Mouse (Mus musculus): ENCODE measurements at regions not wholly inside any gene's neighbourhood (a gene's known extent, or its start where the extent isn't known, plus 50 kb on each side); places are given as distances from the start of the nearest gene placed in this dataset.
A peak's percentile ranks its signal among the peaks of the same experiment; 100 is the strongest.

DNA sequence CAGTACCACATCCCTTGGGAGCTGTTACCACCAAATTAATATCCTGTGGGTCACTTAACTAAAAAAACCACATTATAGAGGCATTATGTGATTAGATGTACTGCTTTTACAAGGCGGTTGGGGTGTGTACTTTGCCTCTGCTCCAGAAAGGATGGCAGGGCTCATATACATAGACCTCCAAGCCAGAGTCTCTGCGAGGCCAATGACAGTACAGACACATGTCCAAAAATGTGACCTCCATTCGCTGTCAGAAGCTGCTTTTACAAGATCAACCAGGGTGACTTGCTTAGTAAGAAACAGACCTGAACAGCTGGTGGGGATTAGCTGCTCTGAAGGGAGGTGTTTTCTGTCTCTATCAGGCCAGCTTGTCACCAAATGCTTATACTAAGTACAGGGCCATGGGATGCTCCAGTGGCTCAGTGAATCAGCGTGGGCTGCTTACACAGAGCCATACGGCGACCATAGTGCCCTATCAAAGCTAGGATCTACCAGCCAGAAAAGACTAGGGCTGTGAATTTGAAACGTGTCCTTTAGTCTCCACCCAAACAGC lies 433.0 kb upstream of the Atp11b start:
- no peak for DNase-seq

DNA sequence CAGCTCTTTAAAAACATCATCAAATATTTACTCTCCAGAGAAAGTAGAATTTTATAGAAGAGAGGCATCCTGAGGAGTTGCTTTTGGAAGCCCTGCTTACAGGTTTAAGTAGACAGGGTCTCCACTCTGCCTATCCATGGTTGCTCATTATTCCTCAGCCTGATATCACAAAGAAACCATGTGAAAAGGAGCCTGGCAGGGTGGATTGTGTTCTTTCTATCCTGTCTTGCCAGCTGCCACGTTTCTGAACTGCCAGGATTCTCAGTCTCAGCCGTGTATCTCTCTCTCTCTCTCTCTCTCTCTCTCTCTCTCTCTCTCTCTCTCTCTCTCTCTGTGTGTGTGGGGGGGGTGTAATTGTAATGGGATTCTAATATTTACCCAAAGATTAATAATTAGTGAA lies 431.9 kb upstream of the Atp11b start:
- no peak for DNase-seq

DNA sequence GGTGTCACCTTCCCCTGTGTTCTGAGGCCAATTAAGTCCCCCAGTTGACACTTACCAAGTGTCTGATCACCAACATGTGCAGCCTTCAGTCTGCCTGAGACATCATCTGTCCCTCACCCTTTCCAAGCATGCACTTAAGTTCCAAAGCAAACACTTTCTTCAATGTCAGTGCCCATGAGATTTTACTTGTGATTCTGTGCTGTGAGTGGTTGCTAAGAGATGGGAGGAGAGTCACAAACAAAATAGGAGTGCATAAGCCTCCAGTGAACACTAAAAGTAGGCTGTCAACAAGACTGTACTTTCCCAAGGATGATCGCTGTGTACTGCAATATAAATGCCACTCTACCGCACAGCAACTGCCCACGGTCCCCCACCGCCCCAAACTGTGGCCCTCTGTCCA lies 431.0 kb upstream of the Atp11b start:
- no peak for DNase-seq

DNA sequence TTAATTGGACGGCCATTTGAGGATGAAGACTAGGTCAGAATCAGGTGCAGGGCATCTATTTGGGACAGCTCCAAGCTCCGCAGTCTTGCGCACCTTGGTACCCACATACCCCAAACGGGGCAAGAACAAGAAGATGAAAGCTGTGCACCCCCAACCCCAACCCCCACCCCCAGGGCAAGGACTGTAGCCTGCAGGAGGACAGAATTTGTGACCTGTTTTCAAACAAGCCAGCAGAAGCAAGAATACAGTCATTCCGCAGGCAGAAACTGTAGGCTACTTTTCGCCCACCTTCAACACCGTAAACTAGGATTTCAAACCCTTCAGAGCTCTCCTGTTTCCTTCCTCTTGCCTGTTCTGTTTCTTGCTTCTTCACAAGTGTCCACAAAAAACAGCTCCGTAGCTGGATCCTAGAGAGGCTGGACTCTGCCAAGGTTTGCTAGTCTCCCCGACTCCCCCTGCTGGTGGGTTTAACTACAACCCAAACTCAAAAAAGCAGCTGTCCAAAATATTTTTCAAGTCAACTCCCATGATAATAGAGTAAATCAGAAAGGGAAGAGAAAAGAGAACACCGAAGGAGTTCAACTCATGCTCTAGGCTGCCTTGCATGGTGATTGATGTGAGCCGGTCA lies 430.3 kb upstream of the Atp11b start:
- peak; percentile 5 for DNase-seq

DNA sequence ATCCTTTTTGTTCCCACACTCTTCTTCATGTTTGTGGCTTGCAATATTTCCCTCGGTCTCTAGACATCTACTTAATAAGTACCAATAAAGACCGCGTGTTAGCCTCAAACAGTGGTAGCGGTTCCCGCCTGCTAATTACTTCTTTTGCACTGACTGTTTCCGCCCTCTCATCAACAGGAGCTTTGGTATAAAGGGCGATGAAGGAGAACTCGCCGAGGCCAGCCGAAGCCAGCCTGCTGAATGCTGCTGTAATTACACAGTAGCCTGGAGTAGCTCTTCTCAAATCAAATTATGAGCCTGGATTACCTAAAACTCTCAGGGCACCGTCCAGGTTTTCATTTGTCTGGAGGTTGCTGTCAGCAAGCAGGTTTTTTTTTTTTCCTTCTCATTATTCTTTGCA lies 429.7 kb upstream of the Atp11b start:
- DNase-seq = no peak

DNA sequence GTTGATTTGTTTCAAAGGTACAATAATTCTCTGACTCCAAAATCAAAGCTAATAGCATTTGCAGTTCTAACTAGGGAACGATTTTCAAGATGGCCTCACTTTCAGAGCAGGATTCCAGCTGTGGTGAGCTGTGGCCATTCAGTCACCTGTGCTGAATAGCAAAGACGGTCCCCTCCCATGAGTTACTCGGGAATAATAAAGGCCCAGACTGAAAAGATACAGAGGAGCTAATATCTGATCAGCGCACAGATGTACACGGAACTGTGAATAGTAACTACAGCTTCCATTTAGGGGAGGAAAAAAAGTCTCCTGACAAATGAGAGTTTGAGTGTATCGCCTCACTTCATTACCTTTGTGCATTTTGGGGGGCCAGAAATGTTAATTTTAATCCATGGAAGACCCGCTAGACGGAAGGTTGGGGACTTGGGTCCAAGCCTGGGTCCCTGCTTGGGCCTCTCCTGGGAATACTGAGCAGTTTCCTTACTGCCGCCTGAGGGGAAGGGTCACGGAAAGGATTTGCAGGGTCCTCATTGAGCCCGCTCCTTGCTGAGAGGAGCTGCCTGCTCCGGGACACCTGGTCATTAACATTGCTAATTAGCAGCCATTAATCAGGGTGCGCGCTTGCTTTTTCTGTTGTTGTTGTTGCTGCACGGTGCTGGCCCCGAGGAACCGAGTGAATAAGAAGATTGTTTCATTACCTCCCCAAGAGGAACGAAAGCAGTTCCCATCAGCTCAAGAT lies 421.2 kb upstream of the Atp11b start:
- no peak for DNase-seq

DNA sequence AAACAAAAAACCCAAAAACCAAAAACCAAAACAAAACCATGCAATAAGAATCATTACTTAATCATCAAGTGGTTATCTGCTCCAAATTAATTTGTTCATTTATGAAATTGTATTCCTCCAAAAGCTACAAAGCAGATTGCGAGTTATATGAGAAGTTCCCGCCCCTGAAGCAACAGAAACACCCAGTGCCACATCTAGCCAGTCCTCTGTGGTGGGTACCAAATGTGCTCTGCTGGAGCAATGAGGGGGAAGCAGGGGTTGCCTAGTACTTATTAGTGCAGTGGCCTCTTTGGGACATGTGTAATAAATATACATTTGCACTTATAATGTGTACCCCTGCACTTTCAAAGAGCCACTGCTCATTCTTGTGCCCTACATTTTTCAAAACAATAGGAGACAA lies 419.9 kb upstream of the Atp11b start:
- DNase-seq = no peak

DNA sequence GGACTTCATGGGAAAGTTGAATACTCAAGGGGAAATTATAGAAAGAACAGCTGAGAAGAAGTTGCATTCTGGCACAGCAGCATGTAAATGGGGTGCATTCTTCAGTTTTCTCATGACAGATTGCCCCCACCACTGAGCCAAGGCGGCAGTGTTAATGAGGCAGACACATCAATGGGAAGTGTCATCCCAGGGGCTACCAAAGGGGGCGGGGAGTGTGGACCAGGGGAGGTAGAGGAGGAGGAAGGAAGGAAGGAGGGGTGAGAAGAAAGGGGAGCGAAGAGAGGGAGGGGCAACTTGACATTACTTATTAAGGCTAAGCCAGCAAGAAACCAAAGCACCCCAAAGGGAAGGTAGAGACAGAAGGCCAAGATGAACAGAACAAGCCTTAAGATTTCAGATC lies 419.4 kb upstream of the Atp11b start:
- no peak for DNase-seq

DNA sequence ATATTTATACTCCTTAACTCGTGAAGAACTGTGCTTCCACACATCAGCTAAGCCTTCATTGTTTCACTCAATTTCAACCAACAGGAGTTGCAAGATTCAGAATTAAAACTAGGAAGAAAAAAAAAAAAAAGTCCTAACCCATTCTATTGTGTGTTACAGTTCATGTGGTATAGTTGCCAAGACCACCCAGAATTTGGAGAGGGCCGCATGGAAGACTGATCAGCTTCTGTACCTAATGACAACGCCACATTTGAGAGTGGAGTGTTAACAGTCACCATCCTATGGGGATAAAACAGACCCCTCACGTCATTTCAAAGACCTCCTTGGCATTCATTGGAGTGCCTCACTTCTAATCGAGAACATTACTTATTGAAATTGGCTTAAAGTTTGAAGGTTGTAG lies 418.1 kb upstream of the Atp11b start:
- DNase-seq = no peak

DNA sequence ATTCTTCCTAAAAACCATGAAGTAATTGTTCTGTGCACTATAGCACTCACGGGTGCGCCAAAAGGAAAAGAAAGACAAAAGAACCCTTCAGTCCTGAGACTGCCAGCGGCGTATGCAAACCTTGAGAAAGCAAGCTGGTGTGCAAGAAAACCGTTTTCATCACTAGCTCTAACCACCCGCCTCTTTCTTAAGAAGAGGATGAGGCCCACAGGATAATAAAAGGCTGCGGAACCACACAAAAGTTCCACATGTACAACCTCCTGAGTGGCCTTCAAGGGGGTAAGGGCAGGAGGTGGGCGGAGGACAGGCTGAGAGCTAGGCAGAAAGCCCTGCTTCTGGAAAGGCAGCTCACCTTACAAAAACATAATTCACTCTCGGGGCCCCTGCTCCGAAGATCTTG lies 413.4 kb upstream of the Atp11b start:
- DNase-seq = no peak

DNA sequence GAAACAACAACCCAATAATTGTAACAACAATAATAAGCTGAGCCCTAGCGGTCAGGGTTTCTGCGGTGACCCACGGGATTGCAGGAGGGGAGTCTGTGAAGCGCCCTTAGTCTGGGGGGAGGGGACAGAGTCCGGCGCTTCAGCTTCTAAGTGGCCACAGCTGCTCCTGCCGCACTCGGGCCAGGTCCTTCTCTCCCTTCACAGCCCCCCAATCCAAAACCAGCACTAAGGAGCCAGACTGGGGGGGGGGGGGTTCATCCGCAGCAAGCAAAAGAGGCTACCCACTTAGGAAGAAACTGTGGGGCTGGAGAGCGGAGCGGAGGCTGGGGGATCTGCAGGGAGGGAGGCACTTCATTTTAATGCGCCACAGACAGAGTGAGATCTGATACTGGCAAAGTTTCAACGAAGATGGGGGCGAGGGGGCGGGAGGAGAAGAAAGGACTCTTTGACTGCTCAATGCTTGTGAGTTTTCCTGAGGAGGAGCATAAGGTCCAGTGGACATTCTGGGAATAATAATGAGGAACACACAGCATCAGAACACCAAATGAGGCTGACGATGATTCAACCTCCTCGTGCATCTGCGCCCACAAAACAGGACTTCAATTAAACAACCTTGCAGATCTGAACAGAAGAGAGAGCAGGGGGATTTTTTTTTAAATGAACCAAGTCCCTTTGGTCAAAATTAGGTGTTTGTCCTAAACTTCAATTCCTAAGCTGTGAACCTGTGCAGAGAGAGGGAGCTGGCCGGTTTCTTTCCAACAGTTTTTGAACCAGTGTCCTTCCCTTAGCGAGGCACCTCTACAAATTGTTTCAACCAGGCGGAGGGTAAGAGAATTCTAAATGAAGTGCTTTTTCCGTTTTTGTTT lies 412.7 kb upstream of the Atp11b start:
- no peak for DNase-seq

DNA sequence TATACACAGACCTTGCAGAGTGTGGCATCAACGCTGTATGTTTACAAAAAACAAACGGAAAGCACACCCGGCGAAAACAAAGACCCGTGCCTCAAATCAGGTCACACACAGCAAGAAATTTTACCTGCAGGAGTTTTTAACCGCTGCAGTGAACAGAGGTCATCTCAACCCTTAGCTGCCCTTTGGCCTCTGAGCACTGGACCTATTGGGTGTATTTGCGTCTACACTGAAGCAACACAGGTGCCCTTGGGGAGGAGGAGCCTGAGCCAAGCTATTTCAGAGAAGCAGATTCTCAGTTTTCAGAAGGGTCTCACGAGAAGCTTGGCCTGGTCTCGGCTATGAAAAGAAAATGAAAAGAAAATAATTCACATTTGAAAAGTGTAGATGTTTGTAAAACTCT lies 412.1 kb upstream of the Atp11b start:
- DNase-seq = no peak

DNA sequence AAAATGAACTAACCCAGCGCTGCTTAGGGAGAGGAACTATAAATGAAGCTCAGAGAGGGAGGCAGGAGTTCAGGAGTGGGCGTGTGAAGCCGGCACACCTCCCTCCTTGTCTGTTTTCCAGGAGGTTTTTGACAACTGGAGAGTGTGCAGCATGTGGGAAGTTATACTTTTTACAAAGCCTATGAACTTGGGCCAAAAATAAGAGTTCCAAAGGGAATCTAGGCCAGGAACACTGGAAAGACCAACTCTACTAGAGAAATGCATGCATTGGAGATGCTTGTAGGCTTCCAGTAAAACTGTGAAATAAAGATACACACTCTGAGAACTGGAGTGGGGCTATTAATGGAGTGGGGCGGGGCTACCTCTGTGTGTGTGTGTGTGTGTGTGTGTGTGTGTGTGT lies 411.3 kb upstream of the Atp11b start:
- no peak for DNase-seq

DNA sequence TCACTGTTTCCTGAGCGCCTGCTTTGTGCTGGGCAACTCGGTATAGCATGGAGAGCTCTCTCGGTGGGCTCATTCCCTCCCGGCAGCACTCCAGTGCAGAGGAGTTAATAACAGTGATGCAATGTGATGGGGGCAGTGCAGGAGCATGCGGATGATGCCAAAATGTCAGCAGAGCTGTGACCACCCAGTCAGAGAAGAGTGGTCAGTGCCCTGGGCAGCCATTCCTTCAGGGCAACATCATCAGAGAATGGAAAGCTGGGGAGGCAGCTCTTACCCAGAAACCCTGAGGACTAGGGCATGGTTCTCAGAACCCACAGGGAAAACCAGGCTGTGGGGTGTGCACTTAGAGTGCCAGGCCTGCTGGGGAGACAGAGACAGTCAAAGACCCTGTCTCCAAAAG lies 410.0 kb upstream of the Atp11b start:
- no peak for DNase-seq

DNA sequence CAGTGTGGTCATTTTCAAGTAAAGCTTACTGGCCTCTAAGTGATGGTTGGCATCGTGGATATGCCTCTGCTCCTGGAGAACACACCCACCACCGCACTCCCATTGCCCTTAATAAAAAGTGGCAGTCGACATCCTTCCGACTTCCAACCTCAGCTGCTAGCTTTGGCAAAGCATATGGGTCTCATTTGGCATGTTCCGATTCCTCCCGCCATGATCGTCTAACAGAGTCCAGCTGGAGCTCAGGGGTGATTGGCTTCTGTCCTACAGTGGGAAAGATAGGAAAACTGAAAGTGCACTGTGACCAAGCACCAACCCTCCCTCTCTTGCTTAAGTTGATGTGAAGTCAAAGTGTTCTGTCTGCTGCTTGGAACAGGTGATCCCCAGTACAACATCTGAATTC lies 404.8 kb upstream of the Atp11b start:
- DNase-seq = no peak

DNA sequence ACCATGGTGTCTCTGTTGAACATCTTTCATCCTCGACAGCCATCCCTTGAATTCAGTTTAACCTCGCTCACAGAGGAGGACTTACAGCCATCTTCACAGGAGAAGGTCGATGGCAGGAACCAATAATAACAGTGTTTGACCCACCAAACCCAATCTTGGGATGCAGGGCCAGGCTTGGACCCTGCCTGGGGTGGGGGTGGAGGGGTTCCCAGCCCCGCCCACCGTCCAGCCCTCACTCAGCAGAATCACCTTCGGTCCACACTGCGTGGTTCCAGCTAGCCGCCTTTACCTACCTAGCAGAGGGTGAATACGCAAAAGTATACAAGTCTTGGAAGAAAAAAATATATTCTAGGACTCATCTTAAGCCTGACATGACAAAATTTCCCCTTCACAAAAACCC lies 400.5 kb upstream of the Atp11b start:
- DNase-seq = no peak

DNA sequence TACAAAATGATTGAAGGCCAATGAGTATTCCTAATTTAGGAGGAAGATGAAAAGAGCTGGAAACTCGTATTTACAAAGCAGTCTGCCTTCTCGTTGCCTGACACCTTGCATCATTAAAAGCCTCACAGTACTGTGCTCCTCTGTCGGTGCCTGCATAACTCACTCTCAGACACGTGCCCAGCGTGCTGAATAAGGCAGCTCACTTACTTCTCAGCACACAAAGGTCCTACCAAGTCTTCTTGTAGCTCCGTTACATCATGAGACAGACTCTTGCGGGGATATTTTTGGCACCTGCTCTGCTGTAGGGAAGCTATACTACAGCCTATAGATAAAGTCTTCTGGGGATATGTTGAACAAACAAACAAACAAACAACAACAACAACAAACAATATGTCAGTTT lies 400.0 kb upstream of the Atp11b start:
- DNase-seq = no peak

DNA sequence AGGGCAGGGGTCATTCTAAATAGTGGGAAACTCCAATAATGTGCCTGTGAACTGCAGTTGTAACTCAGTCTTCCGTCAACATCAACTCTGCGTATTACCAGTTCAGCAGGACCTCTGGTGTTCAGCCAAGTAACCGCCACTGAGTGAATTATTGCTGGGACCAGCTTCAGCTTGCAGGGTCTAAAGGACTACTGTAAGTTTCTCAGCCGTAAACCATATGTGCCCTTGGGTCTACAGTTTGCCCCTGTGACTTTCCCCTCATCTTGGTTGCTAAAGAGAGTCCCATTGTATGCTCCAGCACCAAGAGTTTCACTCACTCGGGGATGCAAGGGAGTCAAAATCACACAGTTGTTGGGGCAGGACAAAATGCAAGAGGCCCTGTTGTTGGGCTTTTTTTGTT lies 399.6 kb upstream of the Atp11b start:
- DNase-seq = no peak

DNA sequence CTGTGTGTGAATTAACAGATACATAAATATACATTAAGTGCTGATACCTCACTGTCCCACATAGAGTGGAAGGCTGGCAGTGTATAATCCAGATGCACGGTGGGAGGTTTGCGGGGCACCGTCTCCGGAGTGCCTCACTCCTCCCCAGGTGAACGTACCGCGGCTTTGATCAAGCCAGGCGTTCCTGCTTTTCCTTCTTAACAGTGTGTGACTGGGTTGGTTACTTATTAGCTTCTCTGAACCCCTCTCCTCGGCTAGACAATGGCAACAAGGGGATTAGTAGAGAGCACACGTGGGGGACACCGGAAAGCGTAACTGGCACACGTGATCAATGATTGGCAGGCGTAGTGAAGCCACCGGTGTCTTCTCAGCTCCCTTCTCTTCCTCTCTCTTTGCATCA lies 396.8 kb upstream of the Atp11b start:
- no peak for DNase-seq

DNA sequence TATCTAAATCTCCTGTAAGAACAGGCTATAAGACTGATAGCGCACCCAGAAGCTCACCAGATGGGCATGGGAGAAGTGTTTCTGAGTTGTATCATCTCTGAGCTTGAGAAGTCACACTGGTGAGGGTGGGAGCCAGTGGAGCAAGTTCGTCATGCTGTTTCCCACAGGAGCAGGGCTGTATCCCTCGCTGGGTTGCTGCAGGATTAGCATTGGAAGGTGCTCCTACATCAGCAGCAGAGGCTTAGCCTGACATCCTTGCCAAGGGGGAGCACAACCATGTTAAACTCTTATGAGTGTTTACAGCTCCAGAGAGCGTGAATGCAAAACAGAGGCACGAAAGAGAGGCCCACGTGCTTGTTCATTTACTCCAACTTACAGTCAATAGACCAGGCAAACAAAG lies 395.4 kb upstream of the Atp11b start:
- DNase-seq = no peak

DNA sequence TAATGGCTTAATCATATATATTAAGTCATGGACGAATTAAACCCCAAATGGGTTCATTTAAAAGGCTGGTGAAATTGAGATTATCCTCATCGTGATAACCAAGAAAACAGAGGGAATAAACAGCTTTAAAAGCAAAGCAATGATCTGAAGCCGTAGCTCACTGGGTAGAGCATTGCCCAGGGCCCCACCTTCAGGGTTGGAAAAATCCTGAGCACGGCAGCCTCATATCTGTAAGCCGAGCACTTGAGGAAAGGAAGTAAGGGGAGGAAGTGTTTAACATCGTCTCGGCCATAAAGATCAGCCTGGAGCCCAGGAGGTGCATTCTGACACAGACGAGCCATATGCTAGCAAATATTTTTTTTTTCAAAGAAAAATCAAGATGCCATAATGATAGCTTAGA lies 394.6 kb upstream of the Atp11b start:
- no peak for DNase-seq

DNA sequence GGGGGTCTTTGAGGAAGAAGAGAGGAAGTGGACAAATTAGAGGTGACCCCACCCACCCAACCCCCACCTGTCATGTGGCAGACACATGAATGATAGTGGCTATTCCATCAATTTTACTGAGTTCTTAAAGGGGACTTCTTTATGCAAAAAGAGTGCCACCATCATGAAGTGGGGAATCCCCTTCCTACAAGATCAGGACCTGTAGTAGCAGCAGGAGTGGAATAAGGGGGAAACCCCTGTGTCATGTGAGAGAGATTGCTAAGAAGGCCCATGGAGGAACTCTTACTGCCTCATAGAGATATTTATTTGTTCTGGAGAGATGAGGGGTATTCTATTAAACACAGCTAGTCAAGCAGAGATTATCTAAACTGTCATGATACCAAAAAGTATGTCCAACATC lies 393.4 kb upstream of the Atp11b start:
- DNase-seq = no peak

DNA sequence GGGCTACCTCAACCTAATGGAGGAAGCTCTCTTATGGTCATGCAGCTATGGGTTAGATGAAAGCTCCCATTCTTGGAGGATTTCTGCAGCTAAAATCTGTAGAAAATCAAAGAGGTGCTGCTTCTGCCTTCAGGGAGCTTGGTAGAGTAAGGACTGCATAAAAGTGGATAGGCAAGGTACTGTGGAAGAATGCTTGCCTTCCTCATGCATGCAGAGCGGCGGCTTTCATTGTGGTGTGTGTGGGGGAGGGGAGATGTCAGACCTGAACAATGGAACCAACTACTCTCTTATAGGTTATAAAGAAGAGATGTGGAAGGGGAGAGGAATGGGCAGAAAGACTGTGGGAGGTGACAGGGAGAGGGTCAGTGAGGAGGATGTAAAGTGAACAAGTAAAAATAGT lies 392.8 kb upstream of the Atp11b start:
- DNase-seq = no peak

DNA sequence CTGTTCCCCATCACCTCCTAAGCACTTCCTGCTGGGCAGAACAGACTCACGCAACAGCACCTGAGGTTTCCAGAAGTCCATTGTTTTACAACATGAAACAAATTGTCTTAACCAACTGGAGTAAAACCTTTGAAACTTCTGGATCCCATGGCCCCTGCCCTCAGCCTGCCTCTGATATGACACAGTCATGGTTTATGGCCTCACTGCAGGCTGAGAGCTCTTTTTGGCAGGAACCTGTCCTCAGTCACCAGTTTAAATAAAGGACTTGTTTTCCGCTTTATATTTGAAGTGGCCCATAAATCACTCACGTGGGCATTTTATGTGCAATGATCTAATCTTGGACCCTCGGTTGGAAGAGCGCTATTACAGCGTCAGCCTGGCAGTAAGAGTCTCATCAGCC lies 388.5 kb upstream of the Atp11b start:
- no peak for DNase-seq
